Mouse (Mus musculus) layer of hippocampus, adult 9-10 months (tissue): ENCODE results near the gene Lim2.
"Not testable (repeated sequence)": the region's sequence is repeated elsewhere in the genome, so short reads cannot be mapped to it uniquely, and the experiment has no call there.

Experiments
- DNase-seq: peaks from one replicate; pipeline ENCODE4 v3.0.0; 2022; ENCODE audit warnings: low spot score

The Lim2 gene

GRCm38 (mm10) chr7:43427406-43427805 lies at the start of gene Lim2:
Lim2 (plus strand) TSS chr7:43427670.
- no peak for DNase-seq

- DNase-seq, result peak; percentile 36
These were observed 49.2 kb upstream of the Lim2 start for GRCm38 (mm10) chr7:43378226-43378625.

GRCm38 (mm10) chr7:43392349-43393121 lies 34.9 kb upstream of the Lim2 start:
- DNase-seq, result no peak

GRCm38 (mm10) chr7:43399501-43399900 lies 28.0 kb upstream of the Lim2 start:
- no peak for DNase-seq

- DNase-seq, result no peak
These were observed 24.8 kb upstream of the Lim2 start for GRCm38 (mm10) chr7:43402718-43403117.

GRCm38 (mm10) chr7:43407573-43407972 lies 19.9 kb upstream of the Lim2 start:
- no peak for DNase-seq

GRCm38 (mm10) chr7:43408131-43408553 lies 19.3 kb upstream of the Lim2 start, which contains the start of gene Siglecg:
Siglecg (plus strand) TSS chr7:43408204.
- no peak for DNase-seq

- no peak for DNase-seq
These were observed 18.4 kb upstream of the Lim2 start for GRCm38 (mm10) chr7:43409084-43409483.

- not testable (repeated sequence) for DNase-seq
These were observed 15.7 kb upstream of the Lim2 start for GRCm38 (mm10) chr7:43411724-43412123.

- DNase-seq, result no peak
These were observed 10.2 kb upstream of the Lim2 start for GRCm38 (mm10) chr7:43417298-43417697.

GRCm38 (mm10) chr7:43422995-43423617 lies 4.4 kb upstream of the Lim2 start:
- DNase-seq, result peak; percentile 65

- no peak for DNase-seq
These were observed 3.4 kb upstream of the Lim2 start for GRCm38 (mm10) chr7:43423991-43424625.

GRCm38 (mm10) chr7:43429500-43429899 lies 2.0 kb downstream of the Lim2 start:
- no peak for DNase-seq

- no peak for DNase-seq
These were observed 5.4 kb downstream of the Lim2 start for GRCm38 (mm10) chr7:43432891-43433290.

GRCm38 (mm10) chr7:43434676-43435075 lies 7.2 kb downstream of the Lim2 start:
- DNase-seq, result no peak

- no peak for DNase-seq
These were observed 9.1 kb downstream of the Lim2 start, which contains the start of gene Nkg7 for GRCm38 (mm10) chr7:43436341-43437255. Nkg7 (plus strand) TSS chr7:43437073.

GRCm38 (mm10) chr7:43438611-43439010 lies 11.1 kb downstream of the Lim2 start:
- no peak for DNase-seq

- DNase-seq, result no peak
These were observed 13.0 kb downstream of the Lim2 start, which contains the start of gene Cldnd2 for GRCm38 (mm10) chr7:43440482-43440881. Cldnd2 (plus strand) TSS chr7:43440782.

- DNase-seq, result no peak
These were observed 13.6 kb downstream of the Lim2 start for GRCm38 (mm10) chr7:43441071-43441470.

GRCm38 (mm10) chr7:43442684-43443083 lies 15.2 kb downstream of the Lim2 start:
- DNase-seq, result no peak

GRCm38 (mm10) chr7:43443126-43443916 lies 15.9 kb downstream of the Lim2 start:
- peak; percentile 27 for DNase-seq
